Mouse (Mus musculus) limb, embryonic 14.5 days (tissue): ENCODE data around the gene Yeats4. TPM values are rescaled to one million over a fixed set of nuclear protein-coding genes. Genes with fewer than 3 reads are reported as not detected.

Experiments
- ATAC-seq: fragments of 200-750 bp; cut with Nextera tagmentation; 2 replicates; pipeline ENCODE4 v1.8.0; 2017; ENCODE audit warnings: low read depth, moderate number of reproducible peaks, moderate TSS enrichment; ENCODE audit not compliant: low FRiP score
- DNase-seq: peaks from one replicate; pipeline ENCODE4 v3.0.0-alpha.2; 2015; ENCODE audit warnings: low spot score
- H3K27ac ChIP-seq: fragments of 300-500 bp; sonication (generic); replicated peaks from 2 replicates; pipeline ENCODE4 v1.5.1; 2014; ENCODE audit warnings: low read depth, mild to moderate bottlenecking, low read length, moderate library complexity, mixed read lengths
- H3K27me3 ChIP-seq: fragments of 300-500 bp; sonication (generic); 2 replicates; pipeline ENCODE4 v1.6.1; 2014; ENCODE audit warnings: low read length, mixed read lengths; ENCODE audit not compliant: control insufficient read depth, insufficient read depth
- H3K36me3 ChIP-seq: fragments of 300-500 bp; sonication (generic); 2 replicates; pipeline ENCODE4 v1.6.1; 2014; ENCODE audit warnings: mild to moderate bottlenecking, low read length, moderate library complexity, mixed read lengths; ENCODE audit not compliant: control insufficient read depth, insufficient read depth
- H3K4me1 ChIP-seq: fragments of 300-500 bp; sonication (generic); 2 replicates; pipeline ENCODE4 v1.6.1; 2014; ENCODE audit warnings: antibody characterized with exemption, low read length, mixed read lengths; ENCODE audit not compliant: control insufficient read depth, insufficient read depth
- H3K4me2 ChIP-seq: fragments of 300-500 bp; sonication (generic); replicated peaks from 2 replicates; pipeline ENCODE4 v1.6.1; 2014; ENCODE audit warnings: low read depth, mild to moderate bottlenecking, low read length, moderate library complexity; ENCODE audit not compliant: severe bottlenecking
- H3K4me3 ChIP-seq: fragments of 300-500 bp; sonication (generic); replicated peaks from 2 replicates; pipeline ENCODE4 v1.5.1; 2014; ENCODE audit warnings: low read length
- H3K9ac ChIP-seq: fragments of 300-500 bp; sonication (generic); 2 replicates; pipeline ENCODE4 v1.6.1; 2014; ENCODE audit warnings: mild to moderate bottlenecking, low read depth, low read length, moderate library complexity; ENCODE audit not compliant: severe bottlenecking
- H3K9me3 ChIP-seq: fragments of 300-500 bp; sonication (generic); 2 replicates; pipeline ENCODE4 v1.6.1; 2016; ENCODE audit warnings: low read length; ENCODE audit not compliant: control insufficient read depth
- POLR2A ChIP-seq: fragments of 200-500 bp; IDR thresholded peaks from 2 replicates; pipeline ENCODE4 v1.8.0; 2012; ENCODE audit warnings: inconsistent platforms, mild to moderate bottlenecking, moderate library complexity, borderline replicate concordance; ENCODE audit not compliant: insufficient read depth, insufficient read length; ENCODE audit errors: extremely low read depth
- WGBS: fragments of 180-500 bp; shearing (Covaris S2); extraction: QIAGEN DNeasy Blood & Tissue Kit; methylation state at CpG from one replicate; pipeline ENCODE4 v1.1.7; 2014; 5-methylcytosine and 5-hydroxymethylcytosine counted together
- polyA plus RNA-seq, 2 experiments: library from polyadenylated mRNA; depleted of rRNA in 1 of 2; stranded (reverse) in 1 of 2; unstranded in 1 of 2; fragments of >200 nt; fragmentation: Nextera tagmentation in 1 of 2; extraction: Ambion mirVana in 1 of 2; gene quantifications; 2 replicates each; pipeline versions ENCODE4 v1.2.1 to v1.2.3; 2012 to 2014

The Yeats4 gene
- polyA plus RNA-seq, 2 experiments = 71.6 to 72.1 TPM

DNA sequence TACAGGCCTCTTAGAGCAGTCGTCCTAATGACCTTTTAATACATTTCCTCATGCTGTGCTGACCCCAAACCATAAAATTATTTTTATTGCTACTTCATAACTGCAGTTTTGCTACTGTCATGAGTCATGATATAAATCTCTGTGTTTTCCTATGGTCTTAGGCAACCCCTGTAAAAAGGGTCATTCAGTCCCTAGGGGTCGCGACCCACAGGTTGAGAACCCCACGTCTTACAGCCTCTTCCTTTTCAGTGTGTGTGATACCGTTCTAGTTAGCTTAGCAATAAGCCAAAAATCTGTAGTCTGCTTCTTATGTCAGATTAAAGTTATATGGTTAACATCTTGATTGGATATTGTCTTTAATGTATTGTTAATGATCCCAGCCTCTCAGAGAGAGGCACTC is 30.9 kb downstream of the Yeats4 start:
- H3K36me3 ChIP-seq = no peaks in the 10 kb centered on the region
- no peaks in the 10 kb centered on the region for H3K4me1 ChIP-seq
- H3K9me3 ChIP-seq = no peaks in the 10 kb centered on the region
- no peak overlapping the region for H3K27ac ChIP-seq
- TF ChIP-seq POLR2A = no peak
- H3K9ac ChIP-seq = no peak overlapping the region
- whole genome bisulfite sequencing = 60% methylated on average over 5 of the region's 5 CpGs
- no peak for ATAC-seq
- H3K4me3 ChIP-seq = no peak overlapping the region
- H3K4me2 ChIP-seq = no peak overlapping the region
- H3K27me3 ChIP-seq = no peaks in the 10 kb centered on the region
- DNase-seq = no peak

DNA sequence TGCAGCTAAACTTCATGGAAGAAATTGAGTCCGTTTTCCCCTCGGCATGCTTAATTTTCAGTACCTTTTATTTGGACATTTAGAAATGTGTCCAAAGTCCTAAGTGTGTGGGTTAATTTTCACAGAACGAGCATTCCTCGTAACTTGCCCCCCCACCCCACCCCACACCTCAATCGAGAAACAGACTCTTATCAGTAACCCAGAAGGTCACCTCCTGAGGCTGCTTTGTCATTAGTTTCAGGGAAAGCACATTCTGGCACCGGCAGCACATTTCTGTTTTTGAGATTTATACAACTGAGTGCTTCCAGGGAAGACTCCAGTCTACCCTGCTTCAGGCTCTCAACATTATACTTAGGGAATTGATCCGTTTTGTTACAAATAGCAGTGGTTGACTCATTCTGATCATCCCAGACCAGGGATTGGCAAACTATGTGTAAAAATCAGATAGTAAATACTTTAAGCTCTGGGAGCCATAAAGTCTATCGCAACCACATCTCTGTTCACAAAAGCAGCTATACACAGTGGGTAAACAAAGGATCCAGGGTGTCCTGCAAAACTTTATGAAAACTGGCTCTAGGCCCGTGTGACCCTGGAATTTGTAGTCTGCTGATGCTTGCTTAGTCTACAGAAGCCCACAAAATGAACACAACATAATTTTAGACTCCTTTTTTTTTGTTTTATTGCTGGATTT is 38.8 kb downstream of the Yeats4 start:
- DNase-seq (no peak), ATAC-seq (no peak)
- TF ChIP-seq POLR2A = no peak
- 53% methylated on average over 9 of the region's 9 CpGs for WGBS
- Histone ChIP-seq H3K4me2 (no peak overlapping the region), H3K36me3 (no peaks in the 10 kb centered on the region), H3K27ac (no peak overlapping the region), H3K4me3 (no peak overlapping the region), H3K9ac (no peak overlapping the region), H3K27me3 (no peaks in the 10 kb centered on the region), H3K9me3 (no peaks in the 10 kb centered on the region), H3K4me1 (no peaks in the 10 kb centered on the region)

DNA sequence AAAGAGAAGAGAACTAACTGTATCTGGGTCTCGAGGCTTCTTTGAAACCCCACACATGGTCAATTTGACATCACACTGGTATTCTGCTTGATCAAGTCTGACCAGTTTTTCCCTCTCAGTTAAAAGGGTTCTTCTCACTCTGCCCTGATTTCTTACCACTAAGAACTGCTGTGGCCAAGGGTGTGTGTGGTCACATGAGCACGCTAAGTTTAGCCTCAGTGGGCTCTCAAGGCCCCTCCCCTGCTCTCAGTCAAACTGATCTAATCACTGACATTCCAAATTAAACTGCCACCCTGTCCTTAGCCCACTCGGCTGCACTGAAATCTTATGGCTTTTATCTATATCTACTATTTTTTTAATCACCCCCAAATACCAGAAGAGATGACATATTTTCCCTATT is 43.2 kb downstream of the Yeats4 start:
- Histone ChIP-seq H3K27ac (no peak overlapping the region), H3K9ac (no peak overlapping the region), H3K4me2 (no peak overlapping the region), H3K4me3 (no peak overlapping the region), H3K27me3 (no peaks in the 10 kb centered on the region), H3K36me3 (no peaks in the 10 kb centered on the region), H3K4me1 (no peaks in the 10 kb centered on the region), H3K9me3 (no peaks in the 10 kb centered on the region)
- 34% methylated on average over 3 of the region's 3 CpGs for WGBS
- no peak for DNase-seq
- no peak for TF ChIP-seq POLR2A
- no peak for ATAC-seq

DNA sequence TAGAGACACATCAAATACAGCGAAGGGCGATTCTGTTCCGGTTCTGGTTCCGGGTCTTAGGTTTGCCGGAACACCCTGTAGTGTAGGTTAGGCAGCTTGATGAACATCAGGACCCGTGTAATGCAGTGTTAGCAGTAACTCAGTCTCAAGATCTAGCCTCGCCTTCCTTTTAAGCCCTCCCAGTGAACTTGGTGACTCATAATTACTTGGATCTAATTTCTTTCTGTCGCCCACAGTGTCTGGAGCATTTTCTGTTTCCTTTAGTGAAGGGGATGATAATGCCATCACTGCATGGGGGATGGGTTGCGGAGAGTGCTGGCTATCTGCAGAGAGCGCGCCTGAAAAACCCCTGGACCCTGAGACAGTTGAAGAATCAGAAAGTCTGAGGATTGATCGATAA is 49.7 kb downstream of the Yeats4 start:
- TF ChIP-seq POLR2A = no peak
- no peak for DNase-seq
- Histone ChIP-seq H3K9ac (no peak overlapping the region), H3K9me3 (no peaks in the 10 kb centered on the region), H3K4me2 (no peak overlapping the region), H3K27ac (no peak overlapping the region), H3K27me3 (no peaks in the 10 kb centered on the region), H3K4me1 (no peaks in the 10 kb centered on the region), H3K36me3 (no peaks in the 10 kb centered on the region), H3K4me3 (no peak overlapping the region)
- 71% methylated on average over 12 of the region's 12 CpGs for WGBS
- no peak for ATAC-seq

DNA sequence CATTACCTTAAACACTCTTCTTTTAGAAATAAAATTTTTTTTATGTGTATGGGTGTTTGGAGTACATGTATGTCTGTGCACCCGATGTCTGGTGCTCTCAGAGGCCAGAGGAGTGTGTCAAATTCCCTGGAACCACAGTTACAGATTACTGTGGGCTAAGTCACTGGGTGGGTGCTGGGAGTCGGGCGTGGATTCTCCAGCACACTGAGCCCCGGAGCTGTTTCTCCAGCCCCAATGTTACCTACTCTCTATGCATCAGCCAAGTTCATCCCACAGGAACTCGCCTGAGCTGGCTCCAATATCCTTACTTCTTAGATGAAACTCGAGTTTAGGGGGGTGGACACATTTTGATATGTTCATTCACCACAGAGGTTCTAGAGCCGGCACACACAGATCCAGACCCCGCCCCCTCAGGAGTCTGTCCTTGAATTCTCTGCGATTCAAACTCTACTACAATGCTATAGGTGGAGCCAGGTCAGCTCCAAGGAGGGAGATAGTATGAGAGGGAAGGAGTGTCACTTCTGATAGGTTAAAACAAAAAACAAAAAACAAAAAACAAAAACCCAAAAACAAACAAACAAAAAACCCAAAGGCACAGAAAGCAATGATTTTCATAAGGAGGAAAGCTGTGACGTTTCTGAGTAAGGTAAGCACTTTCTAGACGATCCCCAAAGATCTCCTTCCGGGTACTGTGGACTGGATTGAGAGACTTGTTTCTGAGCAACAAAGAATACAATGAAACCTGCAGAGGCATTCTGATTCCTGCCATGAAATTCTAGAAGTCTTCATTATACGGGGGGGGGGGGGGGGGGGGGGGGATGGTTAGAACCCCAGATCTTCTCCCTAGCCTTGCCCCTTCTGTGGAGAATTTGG is 50.5 kb downstream of the Yeats4 start:
- DNase-seq = no peak
- no peak overlapping the region for H3K27ac ChIP-seq
- no peak for TF ChIP-seq POLR2A
- no peak overlapping the region for H3K4me2 ChIP-seq
- no peaks in the 10 kb centered on the region for H3K36me3 ChIP-seq
- 43% methylated on average over 13 of the region's 13 CpGs for WGBS
- H3K4me3 ChIP-seq = no peak overlapping the region
- no peak for ATAC-seq
- H3K9me3 ChIP-seq = no peaks in the 10 kb centered on the region
- no peaks in the 10 kb centered on the region for H3K4me1 ChIP-seq
- H3K9ac ChIP-seq = no peak overlapping the region
- H3K27me3 ChIP-seq = no peaks in the 10 kb centered on the region
